Comparison of ENCODE assay signal across 8 mouse cellular contexts in the genomic region with DNA sequence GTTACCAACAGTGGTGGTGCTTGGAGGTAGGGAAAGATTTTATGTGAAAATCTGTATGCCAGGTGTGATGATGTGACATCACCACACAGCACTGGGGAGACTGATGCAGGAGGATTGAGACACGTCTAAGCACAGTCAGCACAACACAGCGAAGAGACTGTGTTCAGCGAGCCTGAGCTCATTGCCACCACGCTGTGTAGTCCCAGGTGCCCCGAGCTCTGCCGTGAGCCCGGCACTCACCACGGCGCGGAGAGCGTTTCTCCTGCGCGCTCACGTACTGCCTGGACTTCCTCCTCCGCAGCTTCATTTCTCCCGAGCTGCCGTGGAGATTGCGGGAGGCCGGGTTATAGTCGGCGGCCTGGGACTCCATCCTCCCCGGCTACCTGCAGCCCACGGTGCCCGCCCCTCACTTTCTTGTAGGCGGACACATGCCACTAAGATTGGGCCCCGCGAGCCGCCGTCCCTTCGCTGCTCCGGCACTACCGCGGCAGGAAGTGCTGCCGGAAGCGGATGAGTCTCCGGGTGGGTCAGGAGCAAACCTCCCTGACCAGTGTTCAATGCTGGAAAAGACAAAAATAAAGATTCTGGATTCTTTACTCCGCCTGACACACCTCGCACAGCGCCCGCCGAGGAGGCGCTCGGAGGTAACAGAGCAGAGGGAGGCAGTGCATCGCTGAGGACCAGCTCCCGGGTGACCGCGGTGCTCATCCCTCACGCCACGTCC. TPM values are rescaled to one million over a fixed set of nuclear protein-coding genes. Genes with fewer than 3 reads are reported as not detected.
DNase-seq lines count a peak whose midpoint lies in the region; ATAC-seq lines count a peak whose summit lies in the region.

No protein-coding gene starts in this region.

- no peaks in the 10 kb centered on the region for H3K9me3 ChIP-seq in intestine, embryonic 15.5 days

- no peaks in the 10 kb centered on the region for H3K27me3 ChIP-seq in intestine, embryonic 15.5 days (replicated peaks)

- under 1% methylated on average over 49 of the region's 49 CpGs for WGBS in intestine, embryonic 15.5 days

- H3K36me3 ChIP-seq in intestine, embryonic 15.5 days = no peaks in the 10 kb centered on the region

- H3K4me3 ChIP-seq in intestine, embryonic 15.5 days (replicated peaks) = peak overlapping the region; percentile 60

- DNase-seq in adrenal gland, adult 2 months = peak; percentile 95
- DNase-seq in embryo, embryonic 11 days = peak; percentile 94
- peak; percentile 90 for DNase-seq in gastrocnemius, postnatal 25 days
- DNase-seq in left cerebral cortex, postnatal 14 days (ENCODE audit: low spot score in 2 of 2) = peak; percentile 89 to 96
- DNase-seq in right cerebral cortex, postnatal 14 days = peak; percentile 95
- peak; percentile 91 for DNase-seq in urinary bladder, postnatal 25 days (ENCODE audit: low spot score)

- intact Hi-C loops in left cerebral cortex, postnatal 14 days (cut with DNase I) = no loop called here

- H3K4me2 ChIP-seq in intestine, embryonic 15.5 days (replicated peaks) = peak overlapping the region; percentile 75

- peak overlapping the region; percentile 71 for H3K9ac ChIP-seq in intestine, embryonic 15.5 days

- H3K4me1 ChIP-seq in intestine, embryonic 15.5 days (replicated peaks) = peaks cover 17% of the 10 kb centered on the region

- peak; percentile 89 for ATAC-seq in intestine, embryonic 15.5 days
- ATAC-seq in megakaryocyte-erythroid progenitor cell, adult 5-6 weeks (replicated peaks; ENCODE audit: low FRiP score, low TSS enrichment, poor library complexity, severe bottlenecking) = peak; percentile 84

- peak overlapping the region; percentile 72 for H3K27ac ChIP-seq in intestine, embryonic 15.5 days

RNA-seq across cellular contexts. Expression of a gene that starts 0.8 kb away (rescaled TPM):
- 10 to 100 TPM; 13.3 to 14.7 TPM for total RNA-seq in adrenal gland, adult 2 months (2021)
- polyA plus RNA-seq in adrenal gland, adult 2 months (2012; rRNA removed) = 7.2 and 9.6 TPM in 2 replicates
- total RNA-seq in gastrocnemius, postnatal 25 days (2021) = 1 to 10 TPM; 3.7 to 3.9 TPM
- 14.0 and 14.9 TPM in 2 replicates for polyA plus RNA-seq in intestine, embryonic 15.5 days (2015; fragmentation: Nextera tagmentation; extraction: Ambion mirVana)
- 10 to 100 TPM; 15.2 to 15.4 TPM for total RNA-seq in left cerebral cortex, postnatal 14 days (2021)
- total RNA-seq in megakaryocyte-erythroid progenitor cell, adult 5-6 weeks (2014; fragmentation: Nextera tagmentation) = 22.7 and 28.2 TPM in 2 replicates
- 5.2 and 8.2 TPM in 2 replicates for total RNA-seq in megakaryocyte-erythroid progenitor cell, adult 5-6 weeks (2017)

RNA-seq across cellular contexts. Expression of a gene that starts 5.3 kb away (rescaled TPM):
- total RNA-seq in adrenal gland, adult 2 months (2021) = 10 to 100 TPM; 36.2 to 36.8 TPM
- polyA plus RNA-seq in adrenal gland, adult 2 months (2012; rRNA removed) = 3.3 and 5.5 TPM in 2 replicates
- total RNA-seq in gastrocnemius, postnatal 25 days (2021) = 1 to 10 TPM; 1.9 to 2.5 TPM
- polyA plus RNA-seq in intestine, embryonic 15.5 days (2015; fragmentation: Nextera tagmentation; extraction: Ambion mirVana) = 7.9 and 9.0 TPM in 2 replicates
- 1 to 10 TPM; 5.9 to 8.2 TPM for total RNA-seq in left cerebral cortex, postnatal 14 days (2021)
- total RNA-seq in megakaryocyte-erythroid progenitor cell, adult 5-6 weeks (2014; fragmentation: Nextera tagmentation) = 7.6 and 11.3 TPM in 2 replicates
- 9.8 and 17.4 TPM in 2 replicates for total RNA-seq in megakaryocyte-erythroid progenitor cell, adult 5-6 weeks (2017)

RNA-seq across cellular contexts. Expression of a gene that starts 54.2 kb away (rescaled TPM):
- total RNA-seq in adrenal gland, adult 2 months (2021) = 100 to 1,000 TPM; 135 to 141 TPM
- 8.3 and 11.3 TPM in 2 replicates for polyA plus RNA-seq in adrenal gland, adult 2 months (2012; rRNA removed)
- 10 to 100 TPM; 53.9 to 59.0 TPM for total RNA-seq in gastrocnemius, postnatal 25 days (2021)
- 25.0 and 25.4 TPM in 2 replicates for polyA plus RNA-seq in intestine, embryonic 15.5 days (2015; fragmentation: Nextera tagmentation; extraction: Ambion mirVana)
- 100 to 1,000 TPM; 104 to 117 TPM for total RNA-seq in left cerebral cortex, postnatal 14 days (2021)
- 5.6 and 6.8 TPM in 2 replicates for total RNA-seq in megakaryocyte-erythroid progenitor cell, adult 5-6 weeks (2014; fragmentation: Nextera tagmentation)
- 19.4 and 28.5 TPM in 2 replicates for total RNA-seq in megakaryocyte-erythroid progenitor cell, adult 5-6 weeks (2017)

RNA-seq across cellular contexts. Expression of a gene that starts 54.2 kb away (rescaled TPM):
- 10 to 100 TPM; 21.7 to 25.3 TPM for total RNA-seq in adrenal gland, adult 2 months (2021)
- polyA plus RNA-seq in adrenal gland, adult 2 months (2012; rRNA removed) = 8.6 and 10.5 TPM in 2 replicates
- total RNA-seq in gastrocnemius, postnatal 25 days (2021) = 1 to 10 TPM; 7.0 to 9.4 TPM
- 11.8 and 12.0 TPM in 2 replicates for polyA plus RNA-seq in intestine, embryonic 15.5 days (2015; fragmentation: Nextera tagmentation; extraction: Ambion mirVana)
- 1 to 10 TPM; 7.6 to 8.6 TPM for total RNA-seq in left cerebral cortex, postnatal 14 days (2021)
- total RNA-seq in megakaryocyte-erythroid progenitor cell, adult 5-6 weeks (2014; fragmentation: Nextera tagmentation) = 9.5 and 9.9 TPM in 2 replicates
- total RNA-seq in megakaryocyte-erythroid progenitor cell, adult 5-6 weeks (2017) = 7.6 and 8.1 TPM in 2 replicates

Comparison
In these comparisons a context has a peak if more than half of its experiments do, and no peak if none do; other contexts are left out.
1. Peak in every context shown above with its lines: DNase-seq, ATAC-seq, H3K4me3 ChIP-seq and H3K27ac ChIP-seq.